Mouse (Mus musculus): Measurements from ENCODE around the gene Rnf8.

The Rnf8 gene

DNA sequence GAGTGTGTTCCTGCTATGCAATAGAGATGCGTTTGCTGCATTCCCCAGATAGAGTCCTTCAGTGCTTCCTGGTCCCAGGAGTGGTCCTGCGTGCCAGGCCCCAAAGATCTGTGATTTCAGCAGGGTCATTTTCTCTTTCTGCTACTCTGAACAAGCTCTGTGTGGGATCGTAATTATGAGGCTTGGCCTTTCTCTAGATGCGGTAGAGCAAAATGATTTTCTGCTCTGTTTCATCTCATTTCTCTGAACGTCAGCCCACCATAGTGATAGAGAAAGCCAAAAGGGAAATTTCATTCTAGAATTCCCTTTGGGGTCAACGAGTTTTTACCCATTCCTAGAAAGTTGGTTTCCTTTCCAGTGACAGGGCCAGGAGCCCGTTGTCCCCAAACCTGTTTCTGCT lies 67.7 kb downstream of the Rnf8 start:
- DNase-seq: no peak

DNA sequence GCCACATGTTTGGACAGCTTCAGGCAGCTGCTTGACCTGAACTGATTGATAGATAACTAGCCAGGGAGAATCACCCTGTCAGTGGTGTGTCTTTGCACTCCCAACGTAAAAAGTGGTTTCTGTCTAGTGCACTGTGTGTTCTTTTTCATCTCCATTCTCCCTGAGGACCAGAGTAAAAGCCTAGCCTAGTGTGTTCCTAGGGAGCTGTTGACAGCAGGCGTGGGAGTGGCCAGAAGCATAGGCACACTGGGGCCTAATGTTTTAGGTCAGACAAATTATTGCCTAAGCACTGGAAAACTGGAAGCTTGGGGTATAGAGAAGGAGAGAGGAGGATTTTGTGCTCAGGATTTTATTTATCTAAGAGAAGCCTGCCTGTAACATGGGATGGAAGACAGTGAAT lies 68.5 kb downstream of the Rnf8 start:
- no peak for DNase-seq

DNA sequence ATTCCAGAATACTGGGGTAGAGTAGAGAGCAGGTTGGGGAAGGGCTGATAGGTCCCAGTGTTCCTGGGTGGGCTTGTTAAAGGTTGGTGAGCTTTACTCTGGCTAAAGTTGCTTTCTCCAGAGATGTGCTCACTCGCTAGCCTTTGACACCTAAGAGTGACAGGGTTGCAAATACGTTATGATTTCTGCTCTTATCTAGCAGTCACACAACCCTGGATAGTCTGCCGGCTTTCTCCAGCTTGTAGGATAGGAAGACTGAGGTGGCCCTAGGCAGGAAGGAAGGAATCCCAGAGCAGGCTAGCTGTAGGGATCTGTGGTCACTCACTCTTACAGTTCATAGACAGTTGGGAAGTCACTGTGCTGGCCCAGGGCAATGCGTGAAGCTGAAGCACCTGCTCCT lies 69.7 kb downstream of the Rnf8 start:
- DNase-seq: no peak

DNA sequence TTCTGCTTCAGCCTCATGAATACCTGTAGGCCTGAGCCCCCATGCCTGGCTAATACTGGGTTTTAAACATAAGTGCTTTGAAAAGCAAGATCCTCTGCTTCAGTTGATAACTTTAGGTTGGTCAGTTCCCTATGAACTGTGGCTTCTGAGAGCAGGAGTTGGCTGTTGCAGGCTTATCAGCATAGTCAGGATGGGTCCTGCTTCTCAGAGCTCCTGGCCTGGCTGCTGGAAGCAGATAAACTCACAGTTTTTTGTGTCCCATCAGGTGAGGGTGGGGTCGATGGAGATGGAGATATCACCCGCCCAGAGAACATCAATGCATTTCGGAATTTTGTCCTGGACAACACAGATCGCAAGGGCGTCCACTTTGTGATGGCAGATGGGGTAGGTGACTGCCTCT lies 72.2 kb downstream of the Rnf8 start:
- no peak for DNase-seq

DNA sequence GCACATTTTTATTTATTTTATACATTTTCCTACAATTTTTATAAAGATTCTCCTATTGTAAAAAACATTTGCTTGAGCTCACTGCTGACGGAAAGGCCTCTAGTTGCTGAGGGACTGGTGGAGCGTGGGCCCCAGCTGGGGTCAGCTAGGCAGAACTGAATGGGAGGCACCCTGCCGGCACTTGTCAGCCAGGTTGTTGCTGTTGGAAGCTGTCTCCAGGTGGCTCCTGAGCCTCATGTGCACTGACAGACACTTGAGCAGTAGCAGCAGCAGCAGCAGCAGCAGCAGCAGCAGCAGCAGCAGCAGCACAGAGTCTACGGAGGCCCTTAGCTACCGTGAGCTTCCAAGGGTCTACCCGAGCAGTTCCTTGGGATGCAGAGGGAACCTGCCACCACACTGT lies 72.8 kb downstream of the Rnf8 start:
- DNase-seq: no peak

DNA sequence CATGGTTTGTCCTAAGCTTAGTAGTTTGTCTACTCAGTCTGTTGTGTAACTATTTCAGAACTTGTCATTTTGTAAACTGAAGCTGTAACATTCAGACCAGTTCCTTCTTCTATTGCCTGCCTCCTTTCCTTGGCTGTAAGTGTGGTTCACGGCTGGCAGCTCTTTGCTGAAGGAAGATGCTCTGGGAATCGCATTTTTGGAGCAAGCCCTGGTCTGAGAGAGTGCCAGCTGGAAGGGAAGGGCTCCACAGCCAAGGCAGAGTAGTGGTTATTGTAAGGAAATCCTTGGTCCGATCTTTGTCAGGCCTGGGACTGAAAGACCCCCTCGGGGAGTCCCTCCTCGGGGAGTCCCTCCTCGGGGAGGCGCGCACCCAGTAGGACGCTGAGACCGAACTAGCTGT lies 74.0 kb downstream of the Rnf8 start:
- no peak for DNase-seq

DNA sequence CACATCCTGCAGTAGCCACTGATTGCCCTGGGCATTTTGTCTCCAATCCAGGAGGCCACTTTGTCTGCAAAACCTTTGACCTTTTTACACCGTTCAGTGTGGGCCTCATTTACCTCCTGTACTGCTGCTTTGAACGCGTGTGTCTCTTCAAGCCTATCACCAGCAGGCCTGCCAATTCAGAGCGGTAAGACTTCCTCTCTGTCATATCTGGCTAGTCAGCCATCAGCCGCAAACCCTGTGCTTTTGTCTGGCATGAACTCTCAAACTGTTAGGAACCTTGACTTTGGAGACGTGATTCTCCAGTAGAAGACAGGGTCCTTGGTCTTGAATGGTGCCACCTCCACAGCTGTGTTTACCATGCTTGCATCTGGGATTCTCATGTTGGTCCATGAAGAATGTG lies 75.7 kb downstream of the Rnf8 start:
- no peak for DNase-seq

DNA sequence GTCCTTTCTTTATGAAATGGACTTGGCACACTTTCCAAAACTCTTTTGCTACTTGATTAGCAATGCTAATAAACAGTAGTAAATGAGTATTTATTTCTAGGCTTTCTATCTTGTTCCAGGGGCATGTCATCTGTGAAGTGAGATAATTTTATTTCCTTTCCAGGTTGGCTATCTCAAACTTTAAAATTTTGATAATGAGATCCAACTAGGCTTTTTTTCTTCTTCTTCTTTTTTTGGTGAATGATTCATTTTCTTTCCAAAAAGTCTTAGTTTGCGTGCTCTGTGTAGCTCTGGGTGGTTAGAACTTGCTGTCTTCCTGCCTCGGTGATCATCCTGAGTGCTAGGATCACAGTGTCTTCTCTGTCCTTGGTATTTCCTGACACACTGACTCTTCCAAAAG lies 78.2 kb downstream of the Rnf8 start:
- DNase-seq: no peak

DNA sequence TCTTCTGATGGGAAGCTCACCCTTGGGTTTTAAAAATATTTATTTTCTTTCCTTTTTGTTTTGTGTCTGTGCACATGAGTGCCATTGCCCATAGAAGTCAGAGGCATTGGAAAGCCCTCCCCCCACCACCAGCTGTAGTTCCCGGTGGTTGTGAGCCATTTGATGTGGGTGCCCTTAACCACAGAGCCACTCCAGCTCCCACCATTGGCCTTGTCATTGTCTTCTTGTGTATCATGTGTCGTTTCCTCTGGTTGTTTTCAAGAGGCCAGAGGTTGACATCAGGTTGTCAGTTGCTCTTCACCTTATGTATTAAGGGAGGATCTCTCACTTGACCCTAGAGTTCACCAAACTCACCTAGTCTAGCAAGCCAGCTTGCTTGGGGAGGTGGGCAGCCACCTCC lies 79.0 kb downstream of the Rnf8 start:
- no peak for DNase-seq

DNA sequence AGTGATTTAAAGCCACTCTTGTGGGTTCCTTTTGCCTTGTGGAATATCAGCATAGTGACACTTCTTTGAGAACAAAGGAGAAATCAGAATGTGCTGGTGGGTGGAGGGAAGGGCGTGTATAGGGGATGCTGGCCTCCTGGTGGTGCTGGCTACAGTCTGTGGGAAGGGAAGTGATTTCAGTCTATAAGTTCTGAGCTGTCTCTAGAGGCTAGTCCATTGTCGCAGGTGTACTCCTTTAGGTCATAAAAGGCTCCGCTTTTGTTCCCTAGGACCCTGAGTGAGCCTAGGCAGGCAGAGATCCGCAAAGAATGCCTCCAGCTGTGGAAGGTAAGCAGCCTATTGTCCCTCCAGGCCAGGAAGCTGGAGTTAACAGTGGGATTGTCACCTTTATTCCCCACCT lies 79.9 kb downstream of the Rnf8 start:
- no peak for DNase-seq
